Mouse (Mus musculus) midbrain, postnatal 0 days (tissue): Measurements from ENCODE around the gene Mfsd2b. TPM values are rescaled to one million over a fixed set of nuclear protein-coding genes. Genes with fewer than 3 reads are reported as not detected.
"Not testable (repeated sequence)": the region's sequence is repeated elsewhere in the genome, so short reads cannot be mapped to it uniquely, and the experiment has no call there.

Experiments
- ATAC-seq: fragments of 200-750 bp; cut with Nextera tagmentation; 2 replicates; pipeline ENCODE4 v1.8.0; 2017; ENCODE audit warnings: moderate number of reproducible peaks, mild to moderate bottlenecking, moderate TSS enrichment, moderate library complexity; ENCODE audit not compliant: low FRiP score
- DNase-seq: peaks from one replicate; pipeline ENCODE4 v3.0.0-alpha.2; 2015; ENCODE audit warnings: low spot score
- H3K27ac ChIP-seq: fragments of 300-500 bp; sonication (generic); 2 replicates; pipeline ENCODE4 v1.5.1; 2014; ENCODE audit warnings: low read depth, mild to moderate bottlenecking, low read length, mixed read lengths
- H3K27me3 ChIP-seq: fragments of 300-500 bp; sonication (generic); 2 replicates; pipeline ENCODE4 v1.6.1; 2014; ENCODE audit warnings: low read length, control low read depth, mixed read lengths; ENCODE audit not compliant: insufficient read depth
- H3K36me3 ChIP-seq: fragments of 300-500 bp; sonication (generic); 2 replicates; pipeline ENCODE4 v1.6.1; 2014; ENCODE audit warnings: low read length, control low read depth, mixed read lengths; ENCODE audit not compliant: insufficient read depth
- H3K4me1 ChIP-seq: fragments of 300-500 bp; sonication (generic); 2 replicates; pipeline ENCODE4 v1.6.1; 2014; ENCODE audit warnings: mild to moderate bottlenecking, control low read depth, antibody characterized with exemption, low read length, mixed read lengths; ENCODE audit not compliant: insufficient read depth
- H3K4me2 ChIP-seq: fragments of 300-500 bp; sonication (generic); 2 replicates; pipeline ENCODE4 v1.6.1; 2014; ENCODE audit warnings: low read depth, mild to moderate bottlenecking, low read length, mixed read lengths; ENCODE audit not compliant: poor library complexity, severe bottlenecking
- H3K4me3 ChIP-seq: fragments of 300-500 bp; sonication (generic); 2 replicates; pipeline ENCODE4 v1.5.1; 2014; ENCODE audit warnings: low read depth, mild to moderate bottlenecking, low read length, moderate library complexity
- H3K9ac ChIP-seq: fragments of 300-500 bp; sonication (generic); replicated peaks from 2 replicates; pipeline ENCODE4 v1.6.1; 2014; ENCODE audit warnings: mild to moderate bottlenecking, low read length, moderate library complexity, mixed read lengths; ENCODE audit not compliant: poor library complexity, severe bottlenecking
- H3K9me3 ChIP-seq: fragments of 300-500 bp; sonication (generic); 2 replicates; pipeline ENCODE4 v1.6.1; 2016; ENCODE audit warnings: low read length, control low read depth
- CTCF ChIP-seq: IDR thresholded peaks from 2 replicates; pipeline ENCODE4 v1.5.1; 2016; ENCODE audit warnings: antibody characterized with exemption, mild to moderate bottlenecking
- WGBS: fragments of 180-500 bp; shearing (Covaris S2); extraction: QIAGEN DNeasy Blood & Tissue Kit; methylation state at CpG from one replicate; pipeline ENCODE4 v1.1.7; 2014; 5-methylcytosine and 5-hydroxymethylcytosine counted together
- polyA plus RNA-seq: library from polyadenylated mRNA; unstranded; fragments of >200 nt; fragmentation: Nextera tagmentation; extraction: Ambion mirVana; gene quantifications from 2 replicates; pipeline ENCODE4 v1.2.1, GENCODE M21; 2015
- total RNA-seq: library from RNA; depleted of rRNA; stranded (reverse); fragments of >200 nt; gene quantifications from 2 replicates; pipeline ENCODE4 v1.2.3, GENCODE M21; 2014

Gene Mfsd2b
- total and polyA plus RNA-seq, 2 experiments from 2014 or later = 1.1 to 1.5 TPM

- Histone ChIP-seq H3K27me3 (no peaks in the 10 kb centered on the region), H3K9ac (no peak overlapping the region), H3K9me3 (no peaks in the 10 kb centered on the region), H3K4me2 (no peak overlapping the region), H3K4me3 (no peak overlapping the region), H3K27ac (no peak overlapping the region), H3K4me1 (no peaks in the 10 kb centered on the region), H3K36me3 (no peaks in the 10 kb centered on the region)
- 85% methylated on average over 4 of the region's 4 CpGs for WGBS
- no peak for ATAC-seq
- TF ChIP-seq CTCF = no peak
- DNase-seq = no peak
Measured at GRCm38 (mm10) chr12:4911716-4912115, 37.6 kb upstream of the Mfsd2b start.

GRCm38 (mm10) chr12:4910496-4910895 is 36.3 kb upstream of the Mfsd2b start:
- H3K36me3 ChIP-seq, H3K9ac ChIP-seq, H3K4me1 ChIP-seq, H3K9me3 ChIP-seq, ATAC-seq, H3K4me2 ChIP-seq, DNase-seq, H3K4me3 ChIP-seq, H3K27ac ChIP-seq, H3K27me3 ChIP-seq: not testable (repeated sequence)
- 97% methylated on average over 1 of the region's 1 CpGs for WGBS

- H3K4me3 ChIP-seq = peak overlapping the region; percentile 73
- ATAC-seq (no peak), DNase-seq (no peak)
- no peak overlapping the region; the same call in 1 of the 2 replicates for H3K4me2 ChIP-seq
- no peaks in the 10 kb centered on the region for H3K4me1 ChIP-seq
- no peaks in the 10 kb centered on the region for H3K9me3 ChIP-seq
- 94% methylated on average over 7 of the region's 7 CpGs for whole genome bisulfite sequencing
- H3K9ac ChIP-seq = no peak overlapping the region
- H3K27ac ChIP-seq = 0 out of 2 replicates have a peak overlapping the region, but pooled peaks have one; percentile 88
- no peak for TF ChIP-seq CTCF
- H3K36me3 ChIP-seq = no peaks in the 10 kb centered on the region
- no peaks in the 10 kb centered on the region for H3K27me3 ChIP-seq
Measured at GRCm38 (mm10) chr12:4908391-4908790, 34.2 kb upstream of the Mfsd2b start.

GRCm38 (mm10) chr12:4906951-4907906 is 33.1 kb upstream of the Mfsd2b start, which contains the start of gene Ubxn2a:
TSS of gene Ubxn2a (minus strand) at chr12:4907705.
- peak; percentile 97 for DNase-seq
- ATAC-seq = peak; percentile 94
- WGBS = under 1% methylated on average over 103 of the region's 125 CpGs
- no peaks in the 10 kb centered on the region for H3K9me3 ChIP-seq
- no peaks in the 10 kb centered on the region for H3K27me3 ChIP-seq
- peak within 1 kb of the TSS; percentile 73 for H3K4me2 ChIP-seq
- peak; percentile 52 for TF ChIP-seq CTCF
- peak within 1 kb of the TSS; percentile 88 for H3K27ac ChIP-seq
- H3K36me3 ChIP-seq = no peaks in the 10 kb centered on the region
- peak within 1 kb of the TSS; percentile 76 for H3K9ac ChIP-seq
- H3K4me3 ChIP-seq = peak within 1 kb of the TSS; percentile 73
- no peaks in the 10 kb centered on the region for H3K4me1 ChIP-seq

GRCm38 (mm10) chr12:4906476-4906875 is 32.3 kb upstream of the Mfsd2b start:
- WGBS = 62% methylated on average over 7 of the region's 7 CpGs
- Histone ChIP-seq H3K27me3 (no peaks in the 10 kb centered on the region), H3K27ac (no peak overlapping the region; the same call in 1 of the 2 replicates), H3K9me3 (no peaks in the 10 kb centered on the region), H3K4me3 (peak overlapping the region; percentile 73), H3K4me2 (peak overlapping the region; percentile 73), H3K36me3 (no peaks in the 10 kb centered on the region), H3K9ac (peak overlapping the region; percentile 76; the same call in 1 of the 2 replicates), H3K4me1 (no peaks in the 10 kb centered on the region)
- DNase-seq (no peak), ATAC-seq (no peak)
- TF ChIP-seq CTCF = no peak

- DNase-seq (peak; percentile 58), ATAC-seq (no peak)
- Histone ChIP-seq H3K4me2 (peak overlapping the region; percentile 73; the same call in 1 of the 2 replicates), H3K27ac (no peak overlapping the region), H3K4me3 (no peak overlapping the region), H3K4me1 (no peaks in the 10 kb centered on the region), H3K9me3 (no peaks in the 10 kb centered on the region), H3K27me3 (no peaks in the 10 kb centered on the region), H3K36me3 (no peaks in the 10 kb centered on the region), H3K9ac (no peak overlapping the region)
- WGBS = 87% methylated on average over 7 of the region's 7 CpGs
- no peak for TF ChIP-seq CTCF
Measured at GRCm38 (mm10) chr12:4905946-4906345, 31.8 kb upstream of the Mfsd2b start.
